Mouse (Mus musculus): ENCODE data around the gene Armc2. TPM values are rescaled to one million over a fixed set of nuclear protein-coding genes. Genes with fewer than 3 reads are reported as not detected.

Gene Armc2
- total RNA-seq, 1 experiment, result 1.0 TPM

- no peak overlapping the region for H3K9ac ChIP-seq (ENCODE audit: insufficient read depth, low read depth, low read length, poor library complexity, severe bottlenecking)
- no peaks in the 10 kb centered on the region for H3K36me3 ChIP-seq (ENCODE audit: control insufficient read depth, insufficient read depth, low read length, poor library complexity, severe bottlenecking)
- H3K9me3 ChIP-seq (ENCODE audit: control insufficient read depth, insufficient read depth, low read depth, low read length), result no peaks in the 10 kb centered on the region
- H3K27ac ChIP-seq (ENCODE audit: insufficient read depth, low read depth, low read length, poor library complexity, severe bottlenecking), result no peak overlapping the region
- H3K4me1 ChIP-seq (ENCODE audit: control insufficient read depth in 2 of 2, insufficient read depth in 2 of 2, low read length in 2 of 2, poor library complexity in 1 of 2), result no peaks in the 10 kb centered on the region
- DNase-seq (ENCODE audit: low read depth, low spot score), result no peak
- H3K4me3 ChIP-seq (ENCODE audit: insufficient read depth in 1 of 2, low read depth in 1 of 2, low read length in 2 of 2, poor library complexity in 1 of 2, severe bottlenecking in 1 of 2), result no peak overlapping the region
- TF ChIP-seq MAFK (IDR thresholded peaks at IDR 0.05; ENCODE audit: insufficient read depth, low read depth, low read length) (no peak), ZC3H11A (IDR thresholded peaks at IDR 0.05; ENCODE audit: borderline replicate concordance, low read depth, low read length) (no peak), HCFC1 (IDR thresholded peaks at IDR 0.05; ENCODE audit: borderline replicate concordance, insufficient read depth, low read length) (no peak), CHD2 (IDR thresholded peaks at IDR 0.05; ENCODE audit: low read depth, low read length) (no peak)
- in situ Hi-C loops (cut with MboI; ENCODE audit: low sequenced_read_pairs in 2 of 2, unreplicated experiment in 2 of 2), result no loop called here
Observed at GRCm38 (mm10) chr10:42048648-42049047, 30.4 kb upstream of the Armc2 start.

GRCm38 (mm10) chr10:42044574-42044973 lies 26.3 kb upstream of the Armc2 start:
- no peaks in the 10 kb centered on the region for H3K4me1 ChIP-seq (ENCODE audit: control insufficient read depth in 2 of 2, insufficient read depth in 2 of 2, low read length in 2 of 2, poor library complexity in 1 of 2)
- TF ChIP-seq ZNF384 (IDR thresholded peaks at IDR 0.05; ENCODE audit: low read depth, low read length) (no peak), MAFK (IDR thresholded peaks at IDR 0.05; ENCODE audit: insufficient read depth, low read depth, low read length) (no peak), HCFC1 (IDR thresholded peaks at IDR 0.05; ENCODE audit: borderline replicate concordance, insufficient read depth, low read length) (no peak)
- H3K36me3 ChIP-seq (ENCODE audit: control insufficient read depth, insufficient read depth, low read length, poor library complexity, severe bottlenecking), result no peaks in the 10 kb centered on the region
- H3K9ac ChIP-seq (ENCODE audit: insufficient read depth, low read depth, low read length, poor library complexity, severe bottlenecking), result no peak overlapping the region
- DNase-seq (ENCODE audit: low read depth, low spot score), result no peak
- H3K4me3 ChIP-seq (ENCODE audit: insufficient read depth in 1 of 2, low read depth in 1 of 2, low read length in 2 of 2, poor library complexity in 1 of 2, severe bottlenecking in 1 of 2), result no peak overlapping the region
- no peak overlapping the region for H3K27ac ChIP-seq (ENCODE audit: insufficient read depth, low read depth, low read length, poor library complexity, severe bottlenecking)
- H3K9me3 ChIP-seq (ENCODE audit: control insufficient read depth, insufficient read depth, low read depth, low read length), result no peaks in the 10 kb centered on the region
- in situ Hi-C loops (cut with MboI; ENCODE audit: low sequenced_read_pairs in 2 of 2, unreplicated experiment in 2 of 2), result no loop called here

GRCm38 (mm10) chr10:42043307-42043706 lies 25.1 kb upstream of the Armc2 start:
- H3K4me1 ChIP-seq (ENCODE audit: control insufficient read depth in 2 of 2, insufficient read depth in 2 of 2, low read length in 2 of 2, poor library complexity in 1 of 2), result no peaks in the 10 kb centered on the region
- DNase-seq (ENCODE audit: low read depth, low spot score), result no peak
- in situ Hi-C loops (cut with MboI; ENCODE audit: low sequenced_read_pairs in 2 of 2, unreplicated experiment in 2 of 2), result no loop called here
- H3K9ac ChIP-seq (ENCODE audit: insufficient read depth, low read depth, low read length, poor library complexity, severe bottlenecking), result no peak overlapping the region
- H3K9me3 ChIP-seq (ENCODE audit: control insufficient read depth, insufficient read depth, low read depth, low read length), result no peaks in the 10 kb centered on the region
- no peak overlapping the region for H3K27ac ChIP-seq (ENCODE audit: insufficient read depth, low read depth, low read length, poor library complexity, severe bottlenecking)
- H3K36me3 ChIP-seq (ENCODE audit: control insufficient read depth, insufficient read depth, low read length, poor library complexity, severe bottlenecking), result no peaks in the 10 kb centered on the region
- no peak for TF ChIP-seq CHD2 (IDR thresholded peaks at IDR 0.05; ENCODE audit: low read depth, low read length)
- no peak for TF ChIP-seq ZNF384 (IDR thresholded peaks at IDR 0.05; ENCODE audit: low read depth, low read length)
- no peak for TF ChIP-seq ZC3H11A (IDR thresholded peaks at IDR 0.05; ENCODE audit: borderline replicate concordance, low read depth, low read length)
- no peak for TF ChIP-seq HCFC1 (IDR thresholded peaks at IDR 0.05; ENCODE audit: borderline replicate concordance, insufficient read depth, low read length)
- TF ChIP-seq MAFK (IDR thresholded peaks at IDR 0.05; ENCODE audit: insufficient read depth, low read depth, low read length), result no peak
- no peak overlapping the region for H3K4me3 ChIP-seq (ENCODE audit: insufficient read depth in 1 of 2, low read depth in 1 of 2, low read length in 2 of 2, poor library complexity in 1 of 2, severe bottlenecking in 1 of 2)

GRCm38 (mm10) chr10:42042881-42043280 lies 24.6 kb upstream of the Armc2 start:
- in situ Hi-C loops (cut with MboI; ENCODE audit: low sequenced_read_pairs in 2 of 2, unreplicated experiment in 2 of 2), result no loop called here
- Histone ChIP-seq H3K36me3 (ENCODE audit: control insufficient read depth, insufficient read depth, low read length, poor library complexity, severe bottlenecking) (no peaks in the 10 kb centered on the region), H3K4me1 (ENCODE audit: control insufficient read depth in 2 of 2, insufficient read depth in 2 of 2, low read length in 2 of 2, poor library complexity in 1 of 2) (no peaks in the 10 kb centered on the region), H3K9me3 (ENCODE audit: control insufficient read depth, insufficient read depth, low read depth, low read length) (no peaks in the 10 kb centered on the region), H3K4me3 (ENCODE audit: insufficient read depth in 1 of 2, low read depth in 1 of 2, low read length in 2 of 2, poor library complexity in 1 of 2, severe bottlenecking in 1 of 2) (no peak overlapping the region), H3K9ac (ENCODE audit: insufficient read depth, low read depth, low read length, poor library complexity, severe bottlenecking) (no peak overlapping the region), H3K27ac (ENCODE audit: insufficient read depth, low read depth, low read length, poor library complexity, severe bottlenecking) (no peak overlapping the region)
- TF ChIP-seq MAFK (IDR thresholded peaks at IDR 0.05; ENCODE audit: insufficient read depth, low read depth, low read length) (no peak), ZNF384 (IDR thresholded peaks at IDR 0.05; ENCODE audit: low read depth, low read length) (no peak), CHD2 (IDR thresholded peaks at IDR 0.05; ENCODE audit: low read depth, low read length) (no peak), HCFC1 (IDR thresholded peaks at IDR 0.05; ENCODE audit: borderline replicate concordance, insufficient read depth, low read length) (no peak), ZC3H11A (IDR thresholded peaks at IDR 0.05; ENCODE audit: borderline replicate concordance, low read depth, low read length) (no peak)
- DNase-seq (ENCODE audit: low read depth, low spot score), result no peak

- Histone ChIP-seq H3K4me3 (ENCODE audit: insufficient read depth in 1 of 2, low read depth in 1 of 2, low read length in 2 of 2, poor library complexity in 1 of 2, severe bottlenecking in 1 of 2) (no peak overlapping the region), H3K27ac (ENCODE audit: insufficient read depth, low read depth, low read length, poor library complexity, severe bottlenecking) (no peak overlapping the region), H3K36me3 (ENCODE audit: control insufficient read depth, insufficient read depth, low read length, poor library complexity, severe bottlenecking) (no peaks in the 10 kb centered on the region), H3K4me1 (ENCODE audit: control insufficient read depth in 2 of 2, insufficient read depth in 2 of 2, low read length in 2 of 2, poor library complexity in 1 of 2) (no peaks in the 10 kb centered on the region), H3K9me3 (ENCODE audit: control insufficient read depth, insufficient read depth, low read depth, low read length) (no peaks in the 10 kb centered on the region), H3K9ac (ENCODE audit: insufficient read depth, low read depth, low read length, poor library complexity, severe bottlenecking) (no peak overlapping the region)
- in situ Hi-C loops (cut with MboI; ENCODE audit: low sequenced_read_pairs in 2 of 2, unreplicated experiment in 2 of 2), result no loop called here
- TF ChIP-seq MAFK (IDR thresholded peaks at IDR 0.05; ENCODE audit: insufficient read depth, low read depth, low read length), result no peak
- TF ChIP-seq HCFC1 (IDR thresholded peaks at IDR 0.05; ENCODE audit: borderline replicate concordance, insufficient read depth, low read length), result no peak
- no peak for TF ChIP-seq CHD2 (IDR thresholded peaks at IDR 0.05; ENCODE audit: low read depth, low read length)
- no peak for TF ChIP-seq ZC3H11A (IDR thresholded peaks at IDR 0.05; ENCODE audit: borderline replicate concordance, low read depth, low read length)
- TF ChIP-seq ZNF384 (IDR thresholded peaks at IDR 0.05; ENCODE audit: low read depth, low read length), result no peak
- DNase-seq (ENCODE audit: low read depth, low spot score), result no peak
Observed at GRCm38 (mm10) chr10:42042087-42042486, 23.8 kb upstream of the Armc2 start.
